Comparison of ENCODE assay signal across 27 mouse cellular contexts in the genomic region with DNA sequence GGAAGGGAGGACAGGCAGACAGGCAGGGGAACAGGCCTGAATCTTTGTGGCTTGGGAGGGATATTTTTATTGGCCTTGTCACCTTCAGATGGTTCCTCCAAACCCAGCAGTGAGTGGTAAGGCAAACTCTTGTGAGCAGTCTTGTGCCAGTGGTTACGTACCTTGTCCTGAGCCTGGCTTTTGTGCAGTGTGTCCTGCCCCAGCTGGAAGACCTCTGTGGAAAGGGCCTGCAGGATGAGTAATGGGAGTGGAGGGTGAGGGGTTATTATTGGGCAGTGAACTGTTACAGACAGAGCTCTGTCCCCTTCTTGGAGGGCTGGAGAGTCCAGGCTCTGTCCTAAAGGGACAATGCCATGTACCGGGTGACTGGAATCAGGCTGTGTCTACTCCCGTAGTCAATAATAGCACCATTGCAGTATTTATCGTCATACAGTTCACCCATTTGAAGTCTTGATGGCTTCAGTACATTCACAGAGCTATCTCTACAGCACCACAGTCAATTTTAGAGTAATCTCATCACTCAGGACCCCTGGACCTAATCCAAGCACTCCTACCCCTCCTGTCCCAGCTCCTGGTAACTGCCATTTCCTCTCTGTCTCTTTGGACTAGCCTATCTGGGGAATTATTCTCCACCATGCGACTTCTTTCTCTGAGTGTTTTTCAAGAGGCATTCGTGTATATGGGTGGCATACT. TPM values are rescaled to one million over a fixed set of nuclear protein-coding genes. Genes with fewer than 3 reads are reported as not detected.
"Had no signal": no experiment of that assay in that cellular context is flagged by ENCODE, and none has a peak within 500 bp of the region (broad histone marks: within the 10 kb centered on the region; RNA-seq: fewer than 3 reads in every experiment).

No protein-coding gene starts in this region.

- H3K4me1 ChIP-seq: limb, embryonic 12.5 days; stomach, embryonic 15.5 days had no signal

- H3K4me3 ChIP-seq: limb, embryonic 12.5 days; limb, embryonic 15.5 days; megakaryocyte, embryonic 14.5 days; stomach, embryonic 15.5 days had no signal

- H3K27ac ChIP-seq: limb, embryonic 12.5 days; limb, embryonic 15.5 days; liver, embryonic 14.5 days; macrophage; stomach, embryonic 15.5 days had no signal

- H3K9me3 ChIP-seq: limb, embryonic 12.5 days; limb, embryonic 15.5 days; megakaryocyte, embryonic 14.5 days; stomach, embryonic 15.5 days had no signal

- ATAC-seq: inflammation-experienced regulatory T-cells, adult 6 months; intestine, embryonic 16.5 days; liver, postnatal 0 days; lung, postnatal 0 days had no signal

- H3K4me2 ChIP-seq: limb, embryonic 12.5 days; limb, embryonic 15.5 days; liver, embryonic 11.5 days; lung, embryonic 14.5 days; midbrain, embryonic 11.5 days; stomach, embryonic 15.5 days had no signal

- H3K9ac ChIP-seq: limb, embryonic 12.5 days; limb, embryonic 15.5 days; liver, embryonic 14.5 days; liver, postnatal 0 days; lung, embryonic 14.5 days; stomach, embryonic 15.5 days had no signal

- DNase-seq: kidney, adult 18-20 months; kidney, postnatal 36 days; left cerebral cortex, postnatal 4 days; liver, postnatal 0 days; lung, embryonic 14.5 days; midbrain, embryonic 14.5 days; right cerebral cortex, postnatal 14 days; right cerebral cortex, postnatal 4 days; thymus, postnatal 25 days had no signal

- H3K36me3 ChIP-seq: limb, embryonic 12.5 days; stomach, embryonic 15.5 days had no signal

- H3K27me3 ChIP-seq: limb, embryonic 12.5 days; limb, embryonic 15.5 days; megakaryocyte, embryonic 14.5 days; stomach, embryonic 15.5 days had no signal

RNA-seq across cellular contexts. Expression of a gene that starts 13.1 kb away (rescaled TPM):
- polyA plus RNA-seq: inflammation-experienced regulatory T-cells, adult 6 months; limb, embryonic 12.5 days; limb, embryonic 15.5 days; liver, embryonic 11.5 days; liver, embryonic 14.5 days; lung, embryonic 14.5 days; midbrain, embryonic 11.5 days; neural tube, embryonic 11.5 days had no signal

RNA-seq across cellular contexts. Expression of a gene that starts 38.5 kb away (rescaled TPM):
- total RNA-seq: layer of hippocampus, adult 8-10 months; layer of hippocampus, postnatal 10 days; left cerebral cortex, adult 8-10 months; left cerebral cortex, postnatal 14 days; midbrain, postnatal 0 days had no signal
- polyA plus RNA-seq: inflammation-experienced regulatory T-cells, adult 6 months; intestine, embryonic 16.5 days; limb, embryonic 12.5 days; liver, embryonic 11.5 days; liver, embryonic 14.5 days; liver, postnatal 0 days; lung, embryonic 14.5 days; lung, postnatal 0 days; macrophage; midbrain, embryonic 11.5 days; midbrain, embryonic 14.5 days; neural tube, embryonic 11.5 days; neural tube, embryonic 14.5 days; stomach, embryonic 15.5 days had no signal
